Mouse (Mus musculus): ENCODE data around the gene Pmm2. TPM values are rescaled to one million over a fixed set of nuclear protein-coding genes. Genes with fewer than 3 reads are reported as not detected.
A peak's percentile ranks its signal among the peaks of the same experiment; 100 is the strongest.

The Pmm2 gene
- polyA plus RNA-seq, 1 experiment from 2014 or later = 53.2 TPM

- Histone ChIP-seq H3K36me3 (no peaks in the 10 kb centered on the region), H3K9me3 (no peaks in the 10 kb centered on the region), H3K9ac (peak within 1 kb of the TSS; percentile 55), H3K27me3 (no peaks in the 10 kb centered on the region; the same call in 1 of the 2 replicates), H3K4me1 (peaks cover 41% of the 10 kb centered on the region), H3K4me2 (peak within 1 kb of the TSS; percentile 85), H3K4me3 (peak within 1 kb of the TSS; percentile 77), H3K27ac (peak within 1 kb of the TSS; percentile 88)
- ATAC-seq (ENCODE audit: borderline replicate concordance, extremely low read depth, low FRiP score, low TSS enrichment) = peak; percentile 94
- under 1% methylated on average over 66 of the region's 67 CpGs for WGBS
Observed at GRCm38 (mm10) chr16:8671551-8672349, 34.3 kb downstream of the Pmm2 start, which contains the start of gene Carhsp1. TSS of gene Carhsp1 (minus strand) at chr16:8672155.

GRCm38 (mm10) chr16:8672350-8672687 lies 34.8 kb downstream of the Pmm2 start:
- peak overlapping the region; percentile 85 for H3K4me2 ChIP-seq
- H3K36me3 ChIP-seq = no peaks in the 10 kb centered on the region
- H3K27me3 ChIP-seq = no peaks in the 10 kb centered on the region; the same call in 1 of the 2 replicates
- H3K9me3 ChIP-seq = no peaks in the 10 kb centered on the region
- H3K4me1 ChIP-seq = peaks cover 35% of the 10 kb centered on the region
- H3K27ac ChIP-seq = no peak overlapping the region
- H3K4me3 ChIP-seq = peak overlapping the region; percentile 77
- H3K9ac ChIP-seq = 0 out of 2 replicates have a peak overlapping the region, but pooled peaks have one; percentile 40
- WGBS = under 1% methylated on average over 18 of the region's 18 CpGs
- ATAC-seq (ENCODE audit: borderline replicate concordance, extremely low read depth, low FRiP score, low TSS enrichment) = no peak

- Histone ChIP-seq H3K36me3 (no peaks in the 10 kb centered on the region), H3K4me2 (no peak overlapping the region), H3K9ac (no peak overlapping the region), H3K27me3 (no peaks in the 10 kb centered on the region; the same call in 1 of the 2 replicates), H3K4me3 (no peak overlapping the region), H3K9me3 (no peaks in the 10 kb centered on the region), H3K4me1 (peaks cover 31% of the 10 kb centered on the region), H3K27ac (no peak overlapping the region)
- no peak for ATAC-seq (ENCODE audit: borderline replicate concordance, extremely low read depth, low FRiP score, low TSS enrichment)
Observed at GRCm38 (mm10) chr16:8672811-8673210, 35.3 kb downstream of the Pmm2 start.

- WGBS = 52% methylated on average over 6 of the region's 6 CpGs
- Histone ChIP-seq H3K4me2 (no peak overlapping the region), H3K27me3 (no peaks in the 10 kb centered on the region; the same call in 1 of the 2 replicates), H3K9ac (no peak overlapping the region), H3K4me3 (no peak overlapping the region), H3K9me3 (no peaks in the 10 kb centered on the region), H3K4me1 (peaks cover 25% of the 10 kb centered on the region), H3K27ac (no peak overlapping the region), H3K36me3 (no peaks in the 10 kb centered on the region)
- no peak for ATAC-seq (ENCODE audit: borderline replicate concordance, extremely low read depth, low FRiP score, low TSS enrichment)
Observed at GRCm38 (mm10) chr16:8673343-8673742, 35.9 kb downstream of the Pmm2 start.

GRCm38 (mm10) chr16:8674165-8674564 lies 36.7 kb downstream of the Pmm2 start:
- Histone ChIP-seq H3K4me3 (no peak overlapping the region), H3K9ac (no peak overlapping the region), H3K4me1 (peaks cover 19% of the 10 kb centered on the region), H3K9me3 (no peaks in the 10 kb centered on the region), H3K36me3 (no peaks in the 10 kb centered on the region), H3K4me2 (no peak overlapping the region), H3K27ac (no peak overlapping the region), H3K27me3 (no peaks in the 10 kb centered on the region; the same call in 1 of the 2 replicates)
- no peak for ATAC-seq (ENCODE audit: borderline replicate concordance, extremely low read depth, low FRiP score, low TSS enrichment)
- WGBS = 2% methylated on average over 8 of the region's 8 CpGs

GRCm38 (mm10) chr16:8675559-8675958 lies 38.1 kb downstream of the Pmm2 start:
- no peaks in the 10 kb centered on the region for H3K36me3 ChIP-seq
- no peak overlapping the region for H3K9ac ChIP-seq
- H3K4me2 ChIP-seq = no peak overlapping the region
- H3K27me3 ChIP-seq = no peaks in the 10 kb centered on the region; the same call in 1 of the 2 replicates
- no peak overlapping the region for H3K4me3 ChIP-seq
- WGBS = 81% methylated on average over 8 of the region's 8 CpGs
- ATAC-seq (ENCODE audit: borderline replicate concordance, extremely low read depth, low FRiP score, low TSS enrichment) = no peak
- H3K4me1 ChIP-seq = peaks cover 5% of the 10 kb centered on the region
- no peaks in the 10 kb centered on the region for H3K9me3 ChIP-seq
- H3K27ac ChIP-seq = no peak overlapping the region

- Histone ChIP-seq H3K4me1 (no peaks in the 10 kb centered on the region), H3K4me3 (no peak overlapping the region), H3K27ac (no peak overlapping the region), H3K9ac (no peak overlapping the region), H3K4me2 (no peak overlapping the region), H3K9me3 (no peaks in the 10 kb centered on the region), H3K36me3 (no peaks in the 10 kb centered on the region), H3K27me3 (no peaks in the 10 kb centered on the region; the same call in 1 of the 2 replicates)
- no peak for ATAC-seq (ENCODE audit: borderline replicate concordance, extremely low read depth, low FRiP score, low TSS enrichment)
- WGBS = 73% methylated on average over 2 of the region's 2 CpGs
Observed at GRCm38 (mm10) chr16:8676228-8676627, 38.8 kb downstream of the Pmm2 start.

GRCm38 (mm10) chr16:8676800-8677199 lies 39.3 kb downstream of the Pmm2 start:
- Histone ChIP-seq H3K27ac (no peak overlapping the region), H3K4me1 (no peaks in the 10 kb centered on the region), H3K9ac (no peak overlapping the region), H3K9me3 (no peaks in the 10 kb centered on the region), H3K4me3 (no peak overlapping the region), H3K4me2 (no peak overlapping the region), H3K27me3 (no peaks in the 10 kb centered on the region; the same call in 1 of the 2 replicates), H3K36me3 (no peaks in the 10 kb centered on the region)
- WGBS = 53% methylated on average over 4 of the region's 4 CpGs
- ATAC-seq (ENCODE audit: borderline replicate concordance, extremely low read depth, low FRiP score, low TSS enrichment) = no peak

- WGBS = 46% methylated on average over 5 of the region's 5 CpGs
- no peak overlapping the region for H3K4me3 ChIP-seq
- no peak overlapping the region for H3K27ac ChIP-seq
- no peaks in the 10 kb centered on the region; the same call in 1 of the 2 replicates for H3K27me3 ChIP-seq
- no peak for ATAC-seq (ENCODE audit: borderline replicate concordance, extremely low read depth, low FRiP score, low TSS enrichment)
- no peaks in the 10 kb centered on the region for H3K36me3 ChIP-seq
- H3K9me3 ChIP-seq = no peaks in the 10 kb centered on the region
- no peak overlapping the region for H3K9ac ChIP-seq
- no peaks in the 10 kb centered on the region for H3K4me1 ChIP-seq
- H3K4me2 ChIP-seq = no peak overlapping the region
Observed at GRCm38 (mm10) chr16:8678035-8678434, 40.6 kb downstream of the Pmm2 start.

GRCm38 (mm10) chr16:8678676-8679075 lies 41.2 kb downstream of the Pmm2 start:
- Histone ChIP-seq H3K27ac (no peak overlapping the region), H3K4me2 (no peak overlapping the region), H3K36me3 (no peaks in the 10 kb centered on the region), H3K4me3 (no peak overlapping the region), H3K27me3 (no peaks in the 10 kb centered on the region; the same call in 1 of the 2 replicates), H3K9me3 (no peaks in the 10 kb centered on the region), H3K9ac (no peak overlapping the region), H3K4me1 (no peaks in the 10 kb centered on the region)
- 72% methylated on average over 4 of the region's 4 CpGs for WGBS
- ATAC-seq (ENCODE audit: borderline replicate concordance, extremely low read depth, low FRiP score, low TSS enrichment) = no peak

GRCm38 (mm10) chr16:8679780-8680179 lies 42.3 kb downstream of the Pmm2 start:
- Histone ChIP-seq H3K4me2 (no peak overlapping the region), H3K36me3 (no peaks in the 10 kb centered on the region), H3K27me3 (no peaks in the 10 kb centered on the region; the same call in 1 of the 2 replicates), H3K4me3 (no peak overlapping the region), H3K9ac (no peak overlapping the region), H3K4me1 (no peaks in the 10 kb centered on the region), H3K9me3 (no peaks in the 10 kb centered on the region), H3K27ac (no peak overlapping the region)
- WGBS = 68% methylated on average over 3 of the region's 3 CpGs
- no peak for ATAC-seq (ENCODE audit: borderline replicate concordance, extremely low read depth, low FRiP score, low TSS enrichment)

- H3K36me3 ChIP-seq = no peaks in the 10 kb centered on the region
- H3K27ac ChIP-seq = no peak within 1 kb of the TSS
- no peak within 1 kb of the TSS for H3K9ac ChIP-seq
- no peaks in the 10 kb centered on the region for H3K4me1 ChIP-seq
- ATAC-seq (ENCODE audit: borderline replicate concordance, extremely low read depth, low FRiP score, low TSS enrichment) = no peak
- 64% methylated on average over 5 of the region's 5 CpGs for WGBS
- no peak within 1 kb of the TSS for H3K4me2 ChIP-seq
- no peak within 1 kb of the TSS for H3K4me3 ChIP-seq
- H3K9me3 ChIP-seq = no peaks in the 10 kb centered on the region
- no peaks in the 10 kb centered on the region for H3K27me3 ChIP-seq
Observed at GRCm38 (mm10) chr16:8680470-8680869, 43.0 kb downstream of the Pmm2 start, which contains the start of gene Gm5767. TSS of gene Gm5767 (plus strand) at chr16:8680770.
